Mouse (Mus musculus): Measurements from ENCODE around the gene Pnkd. TPM values are rescaled to one million over a fixed set of nuclear protein-coding genes. Genes with fewer than 3 reads are reported as not detected.
"Not testable (repeated sequence)": the region's sequence is repeated elsewhere in the genome, so short reads cannot be mapped to it uniquely, and the experiment has no call there.

Gene Pnkd
- total RNA-seq, 2 experiments from 2014 or later = 151 to 152 TPM

DNA sequence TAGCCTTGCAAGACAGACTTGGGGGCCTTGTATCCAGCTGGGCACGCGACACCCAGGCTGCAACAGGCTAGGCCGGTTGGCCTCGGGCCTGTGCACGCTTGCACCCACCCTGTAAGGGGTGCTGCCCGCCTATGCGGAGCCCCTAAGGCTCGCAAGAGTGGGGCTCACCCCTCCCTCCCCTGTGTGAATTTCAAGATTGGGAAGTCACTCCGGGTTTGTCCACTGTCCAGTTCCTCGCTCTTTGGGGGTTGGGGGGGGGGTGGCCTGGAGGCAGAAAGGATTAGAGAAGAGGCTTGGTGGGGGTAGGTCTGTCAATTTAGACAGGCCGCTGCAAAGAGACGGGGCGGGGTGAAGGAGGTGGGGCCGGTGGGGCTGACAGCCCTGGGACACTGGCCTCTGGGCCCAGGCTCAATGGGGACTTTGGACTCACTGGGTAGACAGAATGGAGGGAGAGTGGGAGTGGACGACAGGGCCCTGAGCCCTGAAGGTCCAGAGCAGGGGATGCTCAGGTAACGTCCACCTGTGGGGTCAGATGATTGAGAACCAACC, 107.8 kb downstream of the Pnkd start:
- DNase-seq (ENCODE audit: low spot score in 2 of 2) = no peak
- intact Hi-C loops (cut with DNase I) = loop anchor here (5.0 kb wide), 1 partner anchor 155 kb away; the partner anchor contains the start of gene Arpc2

DNA sequence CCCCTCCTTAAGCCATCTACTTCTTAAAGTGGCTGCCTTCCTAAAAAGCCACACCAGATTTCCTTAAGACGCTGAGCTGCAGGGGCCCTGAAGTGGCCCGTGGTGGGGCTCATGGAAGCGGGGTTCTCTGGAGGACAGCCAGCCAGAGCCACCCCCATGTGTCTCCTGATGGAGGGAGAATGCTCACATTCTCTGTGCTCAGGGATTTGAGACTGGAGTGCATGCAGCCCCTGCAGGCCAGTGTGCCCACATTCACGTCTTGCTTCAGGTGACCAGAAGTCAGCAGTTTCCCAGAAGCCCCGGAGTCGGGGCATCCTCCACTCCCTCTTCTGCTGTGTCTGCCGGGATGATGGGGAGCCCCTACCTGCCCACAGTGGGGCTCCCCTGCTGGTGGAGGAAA, 108.3 kb downstream of the Pnkd start:
- intact Hi-C loops (cut with DNase I) = loop anchor here (5.0 kb wide), 1 partner anchor 156 kb away; the partner anchor contains the start of gene Arpc2
- no peak for DNase-seq (ENCODE audit: low spot score in 2 of 2)

DNA sequence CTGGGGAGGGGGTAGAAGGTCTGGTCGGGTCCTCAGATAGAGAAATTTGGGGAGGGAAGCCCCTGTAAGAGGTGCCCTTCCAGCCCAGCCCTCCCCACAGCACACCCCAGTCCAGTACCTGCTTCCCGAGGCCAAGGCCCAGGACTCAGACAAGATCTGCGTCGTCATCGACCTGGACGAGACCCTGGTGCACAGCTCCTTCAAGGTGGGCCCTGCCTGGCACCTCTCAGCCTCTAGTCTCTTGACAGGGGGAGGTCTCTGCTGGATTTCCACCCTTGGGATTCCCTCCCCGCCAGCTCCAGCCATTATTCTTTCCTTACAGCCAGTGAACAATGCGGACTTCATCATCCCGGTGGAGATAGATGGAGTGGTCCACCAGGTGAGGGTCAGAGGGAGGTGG, 109.0 kb downstream of the Pnkd start:
- no peak for DNase-seq (ENCODE audit: low spot score in 2 of 2)
- intact Hi-C loops (cut with DNase I) = loop anchor here (5.0 kb wide), 1 partner anchor 156 kb away; the partner anchor contains the start of gene Arpc2

DNA sequence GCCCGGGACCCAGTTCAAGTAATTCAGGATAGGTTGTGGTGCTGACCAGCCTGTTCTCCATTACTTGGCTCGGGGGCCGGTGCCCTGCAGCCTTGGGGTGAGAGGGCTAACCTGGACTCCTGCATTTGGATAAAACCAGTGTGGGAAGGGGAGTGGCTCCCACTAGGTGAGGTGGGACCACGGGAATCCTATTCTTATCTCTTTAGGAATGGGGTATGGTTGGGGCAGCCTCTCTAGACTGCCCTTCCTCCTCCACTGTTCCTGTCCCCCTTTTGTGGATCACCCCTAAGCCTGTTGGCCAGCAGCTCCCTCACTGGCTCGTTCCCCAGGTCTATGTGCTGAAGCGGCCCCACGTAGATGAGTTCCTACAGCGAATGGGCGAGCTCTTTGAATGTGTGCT, 109.6 kb downstream of the Pnkd start:
- intact Hi-C loops (cut with DNase I) = loop anchor here (5.0 kb wide), 1 partner anchor 157 kb away; the partner anchor contains the start of gene Arpc2
- no peak for DNase-seq (ENCODE audit: low spot score in 2 of 2)

DNA sequence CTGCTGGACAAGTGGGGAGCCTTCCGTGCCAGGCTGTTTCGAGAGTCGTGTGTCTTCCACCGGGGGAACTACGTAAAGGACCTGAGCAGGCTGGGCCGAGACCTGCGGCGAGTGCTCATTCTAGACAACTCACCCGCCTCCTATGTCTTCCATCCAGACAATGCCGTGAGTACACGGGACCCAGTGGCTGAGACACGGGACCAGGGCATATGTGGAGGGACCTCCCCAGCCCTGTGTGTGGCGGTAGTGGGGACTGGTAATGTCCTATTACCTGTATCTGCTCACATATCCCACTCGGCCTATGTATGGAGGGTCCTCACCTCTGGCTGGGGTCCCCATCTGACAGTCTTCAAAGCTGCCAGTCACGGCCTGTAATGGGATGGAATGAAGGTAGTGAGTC, 110.1 kb downstream of the Pnkd start:
- no peak for DNase-seq (ENCODE audit: low spot score in 2 of 2)
- intact Hi-C loops (cut with DNase I) = loop anchor here (5.0 kb wide), 1 partner anchor 158 kb away; the partner anchor contains the start of gene Arpc2

DNA sequence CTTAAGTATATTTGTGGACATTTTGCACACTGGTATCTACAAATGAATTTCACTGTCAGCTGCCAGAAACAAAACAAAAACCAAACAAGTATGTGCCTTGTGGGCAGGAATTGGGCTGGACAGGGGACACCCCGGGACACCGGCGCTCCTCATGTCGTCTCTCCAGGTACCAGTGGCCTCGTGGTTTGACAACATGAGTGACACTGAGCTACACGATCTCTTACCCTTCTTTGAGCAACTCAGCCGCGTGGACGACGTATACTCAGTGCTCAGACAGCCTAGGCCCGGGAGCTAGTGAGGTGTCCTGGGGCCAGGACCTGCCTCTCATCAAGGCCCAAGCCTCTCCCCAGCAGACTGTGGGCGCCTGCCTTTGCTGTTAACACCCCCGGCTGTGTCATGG, 110.6 kb downstream of the Pnkd start:
- DNase-seq (ENCODE audit: low spot score in 2 of 2) = no peak
- intact Hi-C loops (cut with DNase I) = no loop called here

DNA sequence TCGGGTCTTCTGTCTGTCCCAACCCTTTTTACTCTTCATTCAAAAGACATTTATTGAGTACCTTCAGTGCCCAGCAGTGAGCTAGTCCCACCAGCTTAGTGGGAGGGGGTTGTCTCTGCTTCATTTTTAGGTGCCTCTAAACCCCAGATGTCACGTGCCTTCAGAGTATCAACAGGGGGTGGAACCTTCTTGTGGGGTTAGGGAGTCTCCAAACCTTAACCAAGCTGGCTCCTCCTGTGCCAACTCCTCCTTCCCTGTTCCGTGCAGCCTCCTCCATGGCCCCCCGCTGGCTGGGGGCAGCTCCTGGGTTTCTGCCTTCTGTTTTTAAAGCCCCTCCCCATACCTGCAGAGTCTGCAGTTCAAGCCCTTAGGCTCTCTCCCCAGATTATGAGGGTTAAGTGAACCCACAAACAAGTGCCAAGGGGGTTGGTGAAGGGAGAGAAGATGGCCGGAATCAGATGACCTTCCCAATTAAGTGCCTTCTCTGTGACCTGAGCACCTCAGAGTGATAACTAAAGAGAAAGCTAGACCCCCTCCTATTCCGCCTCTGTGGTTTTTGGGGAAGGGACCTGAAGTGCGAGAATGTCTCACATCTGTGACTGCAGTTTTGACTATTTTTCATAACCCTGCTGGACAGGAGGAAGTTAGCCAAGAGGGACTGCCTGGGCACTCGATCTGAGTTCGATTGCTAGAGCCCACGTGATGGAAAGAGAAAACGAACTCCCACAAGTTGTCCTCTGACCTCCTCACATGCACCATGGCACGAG, 111.9 kb downstream of the Pnkd start:
- DNase-seq (ENCODE audit: low spot score in 2 of 2); intact Hi-C loops (cut with DNase I): not testable (repeated sequence)

DNA sequence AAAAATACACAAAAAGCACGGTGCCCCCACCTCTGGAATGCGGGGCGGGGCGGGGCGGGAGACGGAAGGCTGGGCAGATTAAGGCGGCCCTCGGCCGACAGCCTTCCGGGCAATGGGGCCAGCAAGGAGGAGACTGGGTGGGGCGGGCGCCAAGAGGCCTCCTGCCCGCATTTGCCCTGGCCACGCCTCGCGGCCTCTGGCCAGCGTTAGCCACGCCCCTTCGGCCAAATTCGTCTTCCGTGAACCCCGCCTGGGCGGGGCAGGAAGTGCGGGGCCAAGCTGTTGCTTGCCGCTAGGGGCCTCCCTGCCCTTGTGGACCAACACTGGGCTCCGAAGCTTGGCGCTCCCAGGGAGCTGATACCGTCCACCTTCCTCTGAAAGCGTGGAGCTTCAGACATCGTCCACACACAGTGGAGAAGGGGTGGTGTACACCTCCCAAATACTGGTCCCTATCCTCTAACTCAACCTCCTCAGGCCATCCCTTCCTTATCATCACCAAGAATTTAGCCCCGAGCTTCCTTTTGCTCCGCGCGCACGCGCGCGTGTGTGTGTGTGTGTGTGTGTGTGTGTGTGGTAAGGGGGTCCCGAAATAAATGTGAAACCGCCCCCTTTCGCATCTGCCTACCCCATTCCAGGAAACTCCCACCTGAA, 112.7 kb downstream of the Pnkd start:
- DNase-seq (ENCODE audit: low spot score in 2 of 2) = peak; percentile 86 to 89
- intact Hi-C loops (cut with DNase I) = no loop called here

DNA sequence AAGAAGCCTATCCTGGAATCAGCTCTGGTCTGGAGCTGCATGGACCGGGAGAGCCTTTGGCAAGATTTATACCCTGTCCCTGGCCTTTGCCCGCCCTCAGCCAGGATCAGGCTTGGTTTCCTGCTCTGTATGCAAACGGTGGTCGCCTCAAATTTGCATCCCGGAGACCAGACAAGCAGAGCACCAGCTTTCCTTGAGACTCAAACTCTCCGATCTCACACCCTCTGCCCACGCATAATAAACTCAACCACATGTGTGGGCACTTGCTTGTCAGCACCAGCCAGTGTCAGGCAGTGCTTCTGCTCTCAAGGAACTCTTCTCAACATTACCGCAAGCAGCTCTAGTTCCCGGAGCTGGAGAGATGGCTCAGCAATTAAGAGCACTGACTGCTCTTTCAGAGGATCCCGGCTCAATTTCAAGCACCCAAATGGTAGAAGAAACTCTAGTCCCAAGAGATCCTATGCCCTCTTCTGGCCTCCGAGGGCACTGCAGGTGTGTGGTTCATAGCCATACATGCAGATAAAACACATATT, 113.3 kb downstream of the Pnkd start:
- intact Hi-C loops (cut with DNase I) = loop anchor here (2.0 kb wide), 1 partner anchor 55 kb away; no protein-coding TSS in a partner anchor
- peak; percentile 44 to 78 for DNase-seq (ENCODE audit: low spot score in 2 of 2)

DNA sequence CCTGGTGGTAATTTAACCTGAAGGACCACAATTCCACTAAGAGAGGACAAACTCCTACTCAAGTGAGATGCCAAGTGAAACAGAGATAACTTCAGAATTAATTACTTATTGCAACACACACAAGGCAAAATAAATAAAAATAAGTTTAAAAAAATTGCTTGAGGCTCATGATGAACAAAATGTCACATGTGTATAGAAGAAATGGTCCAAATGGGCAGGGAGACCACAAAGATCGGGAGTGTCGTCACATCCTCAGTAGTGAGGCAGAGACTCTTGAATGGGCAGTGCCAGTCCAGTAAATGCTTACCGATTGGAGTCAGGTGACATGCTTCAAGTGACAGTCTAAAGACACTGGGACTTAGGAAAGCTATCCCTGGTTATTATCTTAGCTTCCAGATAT, 115.8 kb downstream of the Pnkd start:
- intact Hi-C loops (cut with DNase I) = no loop called here
- no peak for DNase-seq (ENCODE audit: low spot score in 2 of 2)

DNA sequence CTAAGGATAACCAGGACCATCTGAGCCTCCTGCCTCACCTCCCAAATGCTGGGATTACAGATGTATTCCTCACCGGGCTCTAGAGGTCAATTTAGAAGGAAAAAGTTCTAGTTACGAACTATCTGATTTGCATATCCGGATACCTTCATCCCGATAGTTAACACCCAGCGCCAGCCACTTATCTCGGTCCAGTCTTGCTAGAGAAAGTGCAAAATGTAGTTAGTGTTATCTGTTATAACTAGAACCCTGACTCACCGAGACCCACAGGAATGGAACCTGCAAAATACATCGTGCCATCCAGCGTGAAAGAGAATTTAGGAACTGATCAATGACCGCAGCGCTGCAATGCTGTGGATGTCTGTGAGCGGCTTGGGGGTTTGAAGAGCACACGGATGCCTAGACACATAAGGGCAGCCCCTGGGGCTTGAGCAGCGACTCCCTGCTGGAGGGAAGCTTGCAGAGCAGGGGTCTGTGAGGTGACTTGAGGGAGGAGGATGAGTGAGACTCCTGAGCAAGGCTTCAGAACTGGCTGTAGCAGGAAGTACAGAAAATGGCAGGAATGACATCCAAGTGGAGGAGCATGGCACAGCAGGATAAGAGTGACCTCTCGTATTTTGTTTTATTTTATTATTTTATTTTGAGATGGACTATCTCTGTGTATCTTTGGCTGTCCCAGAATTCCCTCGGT, 116.4 kb downstream of the Pnkd start:
- intact Hi-C loops (cut with DNase I) = no loop called here
- DNase-seq (ENCODE audit: low spot score in 2 of 2) = no peak

Small RNAs within 50 kb of the gene (microRNA-seq; reads per million reads assigned to microRNA genes)
- 4,354 to 6,053 reads per million in 2 experiments for gene Mir26b

Other genes with a start within 250 kb of the Pnkd start
- gene Tns1, start 160.5 kb upstream of the Pnkd start, total RNA-seq (2021) = 10 to 100 TPM; 35.1 to 40.3 TPM
- not detected for gene Rufy4, start 159.4 kb upstream of the Pnkd start, total RNA-seq (2021)
- not detected for gene Cxcr2, start 130.9 kb upstream of the Pnkd start, total RNA-seq (2021)
- gene Cxcr1, start 90.3 kb upstream of the Pnkd start, total RNA-seq (2021) = not detected
- 100 to 1,000 TPM; 266 to 287 TPM for gene Arpc2, start 48.8 kb upstream of the Pnkd start, total RNA-seq (2021)
- gene Gpbar1, start 6.4 kb upstream of the Pnkd start, total RNA-seq (2021) = not detected
- 100 to 1,000 TPM; 137 to 139 TPM for gene Aamp, start 192 bp upstream of the Pnkd start, total RNA-seq (2021)
- 10 to 100 TPM; 21.8 to 22.9 TPM for gene Tmbim1, start 20.7 kb downstream of the Pnkd start, total RNA-seq (2021)
- under 1 TPM; 0.55 to 0.80 TPM for gene Catip, start 77.2 kb downstream of the Pnkd start, total RNA-seq (2021)
- 1 to 10 TPM; 3.3 to 4.1 TPM for gene Slc11a1, start 90.3 kb downstream of the Pnkd start, total RNA-seq (2021)
- gene Ctdsp1, start 106.6 kb downstream of the Pnkd start, total RNA-seq (2021) = 10 to 100 TPM; 22.5 to 27.1 TPM
- gene Vil1, start 124.4 kb downstream of the Pnkd start, total RNA-seq (2021) = under 1 TPM; 0.39 to 0.96 TPM
- gene Cnot9, start 221.1 kb downstream of the Pnkd start, total RNA-seq (2021) = 10 to 100 TPM; 27.5 to 30.4 TPM